Mouse (Mus musculus): Measurements from ENCODE around the gene Hoxa1.

Hoxa1 gene

GRCm38 (mm10) chr6:52172501-52172900, 14.4 kb upstream of the Hoxa1 start:
- DNase-seq (ENCODE audit: inconsistent age in 2 of 2, low spot score in 1 of 2) = peak; percentile 90 to 96

GRCm38 (mm10) chr6:52171938-52172337, 13.8 kb upstream of the Hoxa1 start:
- no peak for DNase-seq (ENCODE audit: inconsistent age in 2 of 2, low spot score in 1 of 2)

- DNase-seq (ENCODE audit: inconsistent age in 2 of 2, low spot score in 1 of 2) = peak in 1 of 2 experiments; percentile 20
Observed at GRCm38 (mm10) chr6:52171331-52171730, 13.2 kb upstream of the Hoxa1 start.

DNA sequence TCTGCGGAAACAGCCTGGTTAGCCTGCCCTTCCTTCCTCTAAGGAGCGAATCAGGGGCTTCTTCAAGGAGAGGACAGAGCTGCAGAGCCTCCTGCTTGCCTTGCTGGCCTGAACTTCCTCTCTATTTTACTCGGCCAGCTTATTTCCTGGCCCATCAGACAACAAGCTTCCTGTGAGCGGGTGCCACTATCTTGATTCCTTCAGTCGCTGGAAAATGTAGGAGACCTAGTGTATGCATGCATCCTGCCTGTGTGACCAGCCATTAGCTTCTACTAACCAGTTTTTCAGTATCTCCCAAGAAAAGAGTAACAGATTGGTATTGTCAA, 12.7 kb upstream of the Hoxa1 start:
- no peak for DNase-seq (ENCODE audit: inconsistent age in 2 of 2, low spot score in 1 of 2)

- peak; percentile 59 to 75 for DNase-seq (ENCODE audit: inconsistent age in 2 of 2, low spot score in 1 of 2)
Observed at GRCm38 (mm10) chr6:52170166-52170897, 12.2 kb upstream of the Hoxa1 start.

DNA sequence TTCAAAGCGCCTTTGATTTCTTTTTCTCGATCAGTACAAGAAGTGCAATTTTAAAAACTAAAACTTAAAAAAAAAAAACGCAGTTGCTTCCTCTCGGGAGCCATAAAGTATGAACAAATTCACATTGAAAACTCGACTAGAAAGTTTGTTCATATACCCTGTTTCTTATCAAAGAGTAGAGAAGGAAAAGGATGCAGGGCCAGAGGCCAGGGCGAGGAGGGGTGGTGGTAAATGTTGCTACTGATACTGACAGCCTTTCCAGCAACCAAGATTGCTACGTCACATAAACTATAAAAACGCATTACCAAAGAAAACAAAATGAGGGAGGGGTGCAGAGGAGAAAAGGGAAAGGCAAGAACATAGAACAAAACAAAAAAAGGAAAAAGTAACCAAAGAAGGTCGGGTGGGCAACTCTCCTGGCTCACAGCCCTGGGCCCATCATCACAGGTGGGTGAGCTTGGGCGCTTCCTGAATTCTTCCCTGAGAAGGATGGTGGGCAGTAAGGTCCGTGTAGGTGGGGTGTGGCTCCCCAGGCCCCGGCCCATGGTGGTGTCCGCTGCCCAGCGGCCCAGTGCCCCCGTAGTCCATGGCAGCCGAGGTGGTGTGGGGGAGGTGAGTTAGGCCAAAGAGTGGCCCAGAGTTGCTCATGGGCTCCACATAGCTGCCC, 11.5 kb upstream of the Hoxa1 start:
- peak in 1 of 2 experiments; percentile 58 for DNase-seq (ENCODE audit: inconsistent age in 2 of 2, low spot score in 1 of 2)

GRCm38 (mm10) chr6:52168191-52169055, 10.3 kb upstream of the Hoxa1 start:
- peak; percentile 50 to 79 for DNase-seq (ENCODE audit: inconsistent age in 2 of 2, low spot score in 1 of 2)

DNA sequence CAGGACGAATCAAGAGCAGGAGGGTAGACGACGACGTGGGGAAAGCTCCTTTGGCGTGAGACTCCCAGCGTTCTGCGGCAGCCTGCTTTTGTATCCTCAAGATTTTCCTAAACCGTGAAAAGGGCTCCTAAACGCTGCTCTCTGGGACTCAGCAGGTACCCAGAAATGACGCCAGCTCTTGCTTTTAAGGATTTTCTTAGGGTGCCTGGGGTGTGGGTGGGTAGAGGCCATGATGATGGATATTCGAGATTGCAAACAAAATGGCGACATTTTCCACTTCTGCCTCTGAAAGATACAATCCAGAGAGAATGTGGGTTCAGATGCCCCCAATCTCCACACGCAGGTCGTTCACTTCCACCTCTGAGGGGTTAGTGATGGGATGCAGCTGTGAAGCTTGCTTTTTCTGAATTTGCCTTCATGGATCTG, 9.6 kb upstream of the Hoxa1 start:
- peak; percentile 7 to 50 for DNase-seq (ENCODE audit: inconsistent age in 2 of 2, low spot score in 1 of 2)

DNA sequence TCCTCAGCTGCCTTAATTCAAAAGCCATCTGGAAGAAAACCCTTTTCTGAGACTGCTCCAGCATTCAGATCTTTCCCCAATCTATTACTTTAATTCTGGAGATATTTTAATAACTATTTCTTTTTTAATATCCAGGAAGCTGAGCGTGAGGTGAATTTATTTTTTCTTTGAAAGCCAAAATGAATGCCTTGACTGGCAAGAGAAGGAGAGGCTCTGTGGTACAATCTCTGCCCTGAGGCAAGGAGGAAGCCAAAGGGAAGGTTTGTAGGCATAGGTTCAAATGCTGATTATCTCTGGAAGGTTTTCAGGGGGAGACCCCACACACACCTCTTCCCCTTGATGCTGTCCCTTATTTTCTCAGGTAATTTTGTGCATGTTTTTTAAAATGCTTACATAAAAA, 9.1 kb upstream of the Hoxa1 start:
- DNase-seq (ENCODE audit: inconsistent age in 2 of 2, low spot score in 1 of 2) = peak in 1 of 2 experiments; percentile 44

GRCm38 (mm10) chr6:52166431-52167077, 8.4 kb upstream of the Hoxa1 start:
- peak; percentile 19 to 67 for DNase-seq (ENCODE audit: inconsistent age in 2 of 2, low spot score in 1 of 2)

DNA sequence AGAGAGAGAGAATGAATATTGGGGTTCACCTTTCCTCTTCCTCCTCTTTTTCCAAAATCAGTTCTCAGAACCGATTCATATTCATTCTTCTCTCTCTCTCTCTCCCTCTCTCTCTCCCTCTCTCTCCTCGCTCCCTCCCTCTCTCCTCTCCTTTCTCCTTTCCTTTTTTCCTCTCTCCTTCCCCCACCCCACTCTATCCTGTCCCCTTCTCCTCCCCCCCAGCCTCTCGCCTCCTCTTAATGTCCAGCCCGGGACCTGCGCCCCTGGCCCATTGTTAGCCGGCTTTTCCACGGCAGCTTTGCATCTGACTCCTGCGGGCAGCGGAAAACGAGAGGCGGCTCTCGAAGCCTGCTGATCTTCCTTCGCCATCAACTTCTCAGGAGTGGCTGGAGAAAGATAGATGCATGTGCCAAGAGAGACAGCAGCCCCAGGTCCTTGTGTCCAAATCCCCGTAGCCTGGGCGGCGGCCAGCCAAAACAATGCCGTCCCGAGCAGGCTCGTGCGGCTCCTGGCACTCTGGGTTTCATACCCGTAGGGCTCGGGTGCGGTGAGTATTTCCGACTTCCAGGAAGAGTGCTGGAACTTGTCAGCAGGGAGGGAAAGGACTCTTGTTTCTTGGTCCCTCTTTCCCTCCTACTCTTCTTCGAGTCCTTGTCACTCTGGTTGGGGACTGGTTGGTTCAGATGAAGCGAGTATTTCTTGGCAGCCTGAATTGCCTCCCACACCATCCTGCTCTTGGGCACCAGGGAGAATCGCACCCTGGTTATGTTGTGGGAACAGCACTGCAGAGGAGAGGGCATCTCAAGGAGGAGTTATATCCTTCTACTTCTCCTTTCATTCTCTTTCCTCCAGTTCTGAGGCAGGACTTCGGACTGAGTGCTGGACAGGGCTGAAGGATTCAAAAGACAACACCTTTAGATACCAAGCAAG, 7.6 kb upstream of the Hoxa1 start:
- peak; percentile 48 to 83 for DNase-seq (ENCODE audit: inconsistent age in 2 of 2, low spot score in 1 of 2)

DNA sequence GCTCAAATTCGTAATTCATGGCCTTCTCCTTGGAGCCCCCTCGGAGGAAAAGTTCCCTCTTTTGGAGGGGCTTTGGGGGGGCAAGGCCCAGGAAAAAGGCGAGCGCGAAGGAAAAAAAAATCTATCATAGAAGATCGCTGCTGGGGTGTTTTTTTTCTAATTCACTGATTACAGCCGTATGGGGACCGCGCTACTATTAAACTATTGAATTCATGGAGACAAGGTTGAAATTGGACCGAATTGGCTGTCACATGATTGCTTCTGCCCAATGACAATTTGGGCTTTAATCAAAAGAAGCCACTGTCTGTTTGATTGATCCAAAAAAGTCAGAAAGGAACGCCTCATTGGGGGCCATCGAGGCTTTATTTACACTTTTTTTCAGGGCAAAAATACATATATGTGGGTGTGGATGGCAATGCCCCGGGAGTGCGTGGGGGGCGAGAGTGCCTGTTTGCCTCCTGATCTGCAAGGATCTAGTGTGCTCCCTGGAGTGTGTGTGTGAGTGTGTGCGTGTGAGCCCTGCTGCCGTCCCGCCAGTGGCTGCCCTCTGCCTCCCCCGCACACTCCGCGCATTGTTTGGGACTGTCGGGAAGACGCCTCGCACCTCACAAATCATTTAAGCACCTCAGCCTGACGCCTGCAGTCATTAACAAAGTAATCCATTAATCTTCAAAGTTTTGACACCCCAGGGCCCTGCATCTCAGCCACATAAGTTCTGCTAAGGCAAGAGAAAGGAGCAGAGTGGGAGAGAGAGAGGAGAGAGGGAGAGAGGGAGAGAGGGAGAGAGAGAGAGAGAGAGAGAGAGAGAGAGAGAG, 6.7 kb upstream of the Hoxa1 start, which contains the start of gene Hoxa2:
Gene Hoxa2 (minus strand): TSS at position 206 of the 815 bp plus-strand sequence.
- DNase-seq (ENCODE audit: inconsistent age in 2 of 2, low spot score in 1 of 2) = peak; percentile 59 to 87

DNA sequence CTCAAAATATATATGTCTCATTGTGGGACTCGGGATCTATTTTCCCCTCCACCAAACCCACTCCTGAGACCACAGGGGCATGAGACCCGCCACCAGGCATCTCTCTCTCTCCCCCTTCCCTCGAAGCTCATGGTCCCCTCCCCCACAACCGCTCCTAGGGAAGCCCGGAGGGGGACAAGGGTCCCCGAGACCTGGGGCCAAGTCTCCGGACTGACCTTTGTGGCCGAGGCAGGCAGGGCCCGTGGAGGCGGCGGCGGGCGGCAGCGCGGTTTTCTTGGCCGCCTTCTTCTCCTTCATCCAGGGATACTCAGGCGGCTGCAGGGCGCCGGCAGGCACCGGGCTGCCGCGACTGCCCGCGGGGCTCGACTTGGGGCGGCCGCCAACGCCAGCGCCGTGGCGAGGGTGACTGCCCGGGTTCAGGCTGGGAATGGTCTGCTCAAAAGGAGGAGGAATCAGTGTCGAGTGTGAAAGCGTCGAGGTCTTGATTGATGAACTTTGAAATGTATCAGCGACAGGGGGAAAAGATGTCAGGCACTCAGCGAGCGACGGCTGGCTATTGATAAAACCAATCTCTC, 6.0 kb upstream of the Hoxa1 start:
- DNase-seq (ENCODE audit: inconsistent age in 2 of 2, low spot score in 1 of 2) = peak in 1 of 2 experiments; percentile 47

GRCm38 (mm10) chr6:52163366-52164031, 5.4 kb upstream of the Hoxa1 start:
- DNase-seq (ENCODE audit: inconsistent age in 2 of 2, low spot score in 1 of 2) = peak; percentile 37 to 85

DNA sequence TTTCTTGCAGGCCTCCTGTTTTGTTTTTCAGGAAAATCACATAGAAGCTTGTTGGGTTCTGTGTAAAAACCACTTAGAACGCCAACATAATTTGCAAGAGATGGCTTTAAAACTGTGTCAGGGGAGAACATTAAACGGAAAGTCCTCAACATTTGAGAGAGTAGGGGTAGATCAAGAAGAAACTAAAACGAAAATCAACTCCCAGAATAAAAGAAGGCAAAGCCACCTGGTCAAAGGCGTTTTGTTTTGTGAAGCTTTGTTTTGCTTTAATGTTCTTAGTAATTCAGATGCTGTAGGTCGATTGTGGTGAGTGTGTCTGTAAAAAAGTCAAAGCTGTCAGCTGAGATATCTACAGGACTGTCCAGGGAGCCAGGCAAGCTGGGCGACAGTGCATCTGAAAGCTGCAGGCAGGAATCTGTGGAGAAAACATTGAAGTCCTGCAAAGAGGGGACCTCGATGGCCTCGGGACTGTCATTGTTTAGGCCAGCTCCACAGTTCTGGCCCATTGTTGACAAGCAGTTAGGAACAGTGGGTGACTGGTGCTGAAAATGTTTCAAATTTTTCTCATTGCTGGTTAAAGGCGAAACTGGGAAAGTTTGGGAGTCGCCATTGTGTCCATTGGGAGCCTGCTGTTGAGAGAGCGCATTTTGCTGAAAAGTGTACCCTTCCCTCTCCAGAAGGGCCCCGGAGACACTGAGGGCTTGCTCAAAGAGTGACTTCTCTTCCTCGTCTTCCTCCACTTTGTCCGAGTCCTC, 4.7 kb upstream of the Hoxa1 start:
- DNase-seq (ENCODE audit: inconsistent age in 2 of 2, low spot score in 1 of 2) = peak in 1 of 2 experiments; percentile 81

DNA sequence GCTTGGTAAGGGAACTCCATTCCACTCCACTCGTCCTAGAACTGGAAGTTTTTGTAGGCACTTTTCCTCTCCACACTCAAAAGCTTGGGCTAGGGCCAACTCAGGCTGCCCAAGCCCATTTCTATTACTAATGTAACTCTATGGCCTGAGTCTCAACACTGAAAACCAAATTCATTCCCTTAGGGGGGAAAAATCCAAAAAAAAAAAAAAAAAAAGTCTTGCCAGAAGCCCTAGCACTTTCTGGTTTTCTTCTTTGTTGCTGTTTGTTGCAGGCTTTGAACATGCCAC, 3.9 kb upstream of the Hoxa1 start:
- DNase-seq (ENCODE audit: inconsistent age in 2 of 2, low spot score in 1 of 2) = no peak

DNA sequence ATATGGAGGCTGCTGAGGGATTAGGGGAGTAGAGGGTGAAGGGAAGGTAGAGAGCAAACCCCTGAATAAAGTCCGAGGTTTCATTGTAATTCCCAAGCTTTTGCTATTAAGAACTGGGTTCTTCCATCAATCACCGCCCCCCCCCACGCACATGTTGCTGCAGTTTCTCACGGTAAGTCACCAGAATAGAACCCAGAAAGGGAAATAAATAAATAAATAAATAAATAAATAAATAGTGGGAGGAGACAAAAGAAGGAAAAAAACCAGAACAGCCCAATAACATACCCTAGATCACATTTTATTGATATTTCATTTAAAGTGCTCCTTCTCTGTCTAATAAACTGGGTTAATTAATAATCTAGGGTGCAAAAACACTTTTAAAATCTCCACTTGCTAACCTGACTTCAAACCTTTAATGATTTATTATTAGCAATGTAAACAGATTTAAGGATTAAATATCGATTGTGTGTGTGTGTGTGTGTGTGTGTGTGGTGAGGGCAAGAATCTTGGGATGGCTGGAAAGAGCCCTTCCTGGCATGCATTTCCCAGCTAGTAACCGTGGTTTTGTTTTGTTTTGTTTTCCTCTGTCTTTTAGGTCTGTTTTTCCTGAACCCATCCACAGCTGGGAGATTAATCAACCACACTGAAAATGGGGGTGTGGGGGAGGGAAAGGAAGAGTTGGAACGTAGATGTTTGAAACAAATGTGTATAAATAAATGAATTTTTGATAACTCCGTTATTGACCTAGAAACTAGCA, 3.4 kb upstream of the Hoxa1 start:
- DNase-seq (ENCODE audit: inconsistent age in 2 of 2, low spot score in 1 of 2) = peak in 1 of 2 experiments; percentile 67
